Mouse (Mus musculus) hindbrain, embryonic 16.5 days (tissue): ENCODE data around the gene Homer2. TPM values are rescaled to one million over a fixed set of nuclear protein-coding genes. Genes with fewer than 3 reads are reported as not detected.

Experiments used
- ATAC-seq: fragments of 200-750 bp; cut with Nextera tagmentation; 2 replicates; pipeline ENCODE4 v1.8.0; 2017; ENCODE audit warnings: moderate TSS enrichment, moderate library complexity
- H3K27ac ChIP-seq: fragments of 300-500 bp; sonication (generic); 2 replicates; pipeline ENCODE4 v1.5.1; 2014; ENCODE audit warnings: low read depth, mild to moderate bottlenecking, control low read depth, low read length, moderate library complexity
- H3K27me3 ChIP-seq: fragments of 300-500 bp; sonication (generic); replicated peaks from 2 replicates; pipeline ENCODE4 v1.6.1; 2014; ENCODE audit warnings: low read length; ENCODE audit not compliant: control insufficient read depth, insufficient read depth
- H3K36me3 ChIP-seq: fragments of 300-500 bp; sonication (generic); 2 replicates; pipeline ENCODE4 v1.6.1; 2014; ENCODE audit warnings: mild to moderate bottlenecking, low read length, moderate library complexity, mixed read lengths; ENCODE audit not compliant: control insufficient read depth, insufficient read depth
- H3K4me1 ChIP-seq: fragments of 300-500 bp; sonication (generic); 2 replicates; pipeline ENCODE4 v1.6.1; 2014; ENCODE audit warnings: low read depth, low read length; ENCODE audit not compliant: control insufficient read depth, insufficient read depth
- H3K4me2 ChIP-seq: fragments of 300-500 bp; sonication (generic); 2 replicates; pipeline ENCODE4 v1.6.1; 2014; ENCODE audit warnings: mild to moderate bottlenecking, low read length, control low read depth, moderate library complexity
- H3K4me3 ChIP-seq: fragments of 300-500 bp; sonication (generic); 2 replicates; pipeline ENCODE4 v1.5.1; 2014; ENCODE audit warnings: mild to moderate bottlenecking, low read length, control low read depth, moderate library complexity
- H3K9ac ChIP-seq: fragments of 300-500 bp; sonication (generic); 2 replicates; pipeline ENCODE4 v1.6.1; 2014; ENCODE audit warnings: low read depth, mild to moderate bottlenecking, control low read depth, low read length, moderate library complexity
- H3K9me3 ChIP-seq: fragments of 300-500 bp; sonication (generic); 2 replicates; pipeline ENCODE4 v1.6.1; 2014; ENCODE audit warnings: mild to moderate bottlenecking, low read length, moderate library complexity; ENCODE audit not compliant: control insufficient read depth
- WGBS: fragments of 180-500 bp; shearing (Covaris S2); extraction: QIAGEN DNeasy Blood & Tissue Kit; methylation state at CpG from one replicate; pipeline ENCODE4 v1.1.7; 2014; 5-methylcytosine and 5-hydroxymethylcytosine counted together
- polyA plus RNA-seq: library from polyadenylated mRNA; unstranded; fragments of >200 nt; fragmentation: Nextera tagmentation; extraction: Ambion mirVana; gene quantifications from 2 replicates; pipeline ENCODE4 v1.2.1, GENCODE M21; 2015

The Homer2 gene
- polyA plus RNA-seq, 1 experiment from 2014 or later: 26.3 TPM

GRCm38 (mm10) chr7:81644551-81645235 is 62.6 kb downstream of the Homer2 start:
- Histone ChIP-seq H3K27ac (peak overlapping the region; percentile 55; the same call in 1 of the 2 replicates), H3K4me1 (no peaks in the 10 kb centered on the region; the same call in none of the 2 replicates), H3K36me3 (no peaks in the 10 kb centered on the region), H3K4me3 (no peak overlapping the region), H3K9ac (no peak overlapping the region), H3K9me3 (no peaks in the 10 kb centered on the region), H3K27me3 (no peaks in the 10 kb centered on the region), H3K4me2 (no peak overlapping the region)
- WGBS: 53% methylated on average over 7 of the region's 7 CpGs
- peak; percentile 51 for ATAC-seq

GRCm38 (mm10) chr7:81641101-81641500 is 66.2 kb downstream of the Homer2 start:
- no peaks in the 10 kb centered on the region for H3K9me3 ChIP-seq
- ATAC-seq: peak; percentile 38; the same call in 1 of the 2 replicates
- H3K4me2 ChIP-seq: no peak overlapping the region
- no peak overlapping the region for H3K9ac ChIP-seq
- no peaks in the 10 kb centered on the region for H3K36me3 ChIP-seq
- WGBS: 70% methylated on average over 6 of the region's 6 CpGs
- H3K27me3 ChIP-seq: no peaks in the 10 kb centered on the region
- no peak overlapping the region for H3K4me3 ChIP-seq
- no peak overlapping the region for H3K27ac ChIP-seq
- no peaks in the 10 kb centered on the region; the same call in none of the 2 replicates for H3K4me1 ChIP-seq

GRCm38 (mm10) chr7:81632586-81632985 is 74.7 kb downstream of the Homer2 start:
- Histone ChIP-seq H3K27ac (no peak overlapping the region), H3K4me1 (no peaks in the 10 kb centered on the region), H3K4me2 (no peak overlapping the region), H3K9me3 (no peaks in the 10 kb centered on the region), H3K4me3 (no peak overlapping the region), H3K9ac (no peak overlapping the region), H3K27me3 (no peaks in the 10 kb centered on the region), H3K36me3 (no peaks in the 10 kb centered on the region)
- 73% methylated on average over 6 of the region's 6 CpGs for WGBS
- no peak for ATAC-seq

GRCm38 (mm10) chr7:81631261-81631660 is 76.1 kb downstream of the Homer2 start:
- Histone ChIP-seq H3K4me3 (no peak overlapping the region), H3K36me3 (no peaks in the 10 kb centered on the region), H3K4me1 (no peaks in the 10 kb centered on the region), H3K9me3 (peaks cover 3% of the 10 kb centered on the region), H3K4me2 (no peak overlapping the region), H3K9ac (no peak overlapping the region), H3K27me3 (no peaks in the 10 kb centered on the region), H3K27ac (no peak overlapping the region)
- no peak for ATAC-seq
- 86% methylated on average over 8 of the region's 8 CpGs for WGBS

GRCm38 (mm10) chr7:81626460-81626859 is 80.9 kb downstream of the Homer2 start:
- no peak overlapping the region for H3K4me3 ChIP-seq
- H3K9me3 ChIP-seq: peaks cover 3% of the 10 kb centered on the region
- no peaks in the 10 kb centered on the region; the same call in 1 of the 2 replicates for H3K4me1 ChIP-seq
- WGBS: 88% methylated on average over 2 of the region's 2 CpGs
- no peaks in the 10 kb centered on the region for H3K36me3 ChIP-seq
- no peak overlapping the region for H3K27ac ChIP-seq
- no peak overlapping the region for H3K4me2 ChIP-seq
- no peak overlapping the region for H3K9ac ChIP-seq
- H3K27me3 ChIP-seq: no peaks in the 10 kb centered on the region
- no peak for ATAC-seq

- peaks cover 3% of the 10 kb centered on the region for H3K9me3 ChIP-seq
- no peaks in the 10 kb centered on the region for H3K27me3 ChIP-seq
- H3K4me3 ChIP-seq: no peak overlapping the region
- no peaks in the 10 kb centered on the region; the same call in 1 of the 2 replicates for H3K4me1 ChIP-seq
- no peaks in the 10 kb centered on the region for H3K36me3 ChIP-seq
- H3K4me2 ChIP-seq: no peak overlapping the region
- 84% methylated on average over 6 of the region's 6 CpGs for WGBS
- no peak overlapping the region for H3K27ac ChIP-seq
- ATAC-seq: no peak
- no peak overlapping the region for H3K9ac ChIP-seq
Observed at GRCm38 (mm10) chr7:81623767-81624166, 83.6 kb downstream of the Homer2 start.

GRCm38 (mm10) chr7:81622793-81623192 is 84.5 kb downstream of the Homer2 start:
- no peaks in the 10 kb centered on the region; the same call in 1 of the 2 replicates for H3K4me1 ChIP-seq
- H3K27ac ChIP-seq: no peak overlapping the region
- no peak overlapping the region for H3K4me3 ChIP-seq
- no peak for ATAC-seq
- peaks cover 3% of the 10 kb centered on the region for H3K9me3 ChIP-seq
- WGBS: 59% methylated on average over 4 of the region's 4 CpGs
- H3K4me2 ChIP-seq: no peak overlapping the region
- H3K27me3 ChIP-seq: no peaks in the 10 kb centered on the region
- no peak overlapping the region for H3K9ac ChIP-seq
- H3K36me3 ChIP-seq: no peaks in the 10 kb centered on the region

GRCm38 (mm10) chr7:81615031-81615430 is 92.3 kb downstream of the Homer2 start:
- WGBS: 57% methylated on average over 9 of the region's 9 CpGs
- no peak overlapping the region for H3K9ac ChIP-seq
- no peak overlapping the region for H3K4me3 ChIP-seq
- H3K27me3 ChIP-seq: no peaks in the 10 kb centered on the region
- no peak overlapping the region for H3K4me2 ChIP-seq
- ATAC-seq: no peak
- H3K36me3 ChIP-seq: no peaks in the 10 kb centered on the region
- H3K27ac ChIP-seq: no peak overlapping the region
- no peaks in the 10 kb centered on the region for H3K4me1 ChIP-seq
- H3K9me3 ChIP-seq: no peaks in the 10 kb centered on the region

GRCm38 (mm10) chr7:81612856-81613635 is 94.3 kb downstream of the Homer2 start:
- WGBS: 83% methylated on average over 13 of the region's 13 CpGs
- Histone ChIP-seq H3K4me2 (no peak overlapping the region), H3K27me3 (no peaks in the 10 kb centered on the region), H3K36me3 (no peaks in the 10 kb centered on the region), H3K9me3 (no peaks in the 10 kb centered on the region), H3K9ac (no peak overlapping the region), H3K4me1 (no peaks in the 10 kb centered on the region), H3K27ac (no peak overlapping the region), H3K4me3 (no peak overlapping the region)
- ATAC-seq: peak; percentile 45; the same call in 1 of the 2 replicates
